ENCODE assay signal across 22 mouse cellular contexts in genomic region chr17:48564931-48565330, GRCm38 (mm10).
DNase-seq lines count a peak whose midpoint lies in the region; ATAC-seq lines count a peak whose summit lies in the region.
"Had no signal": no experiment of that assay in that cellular context is flagged by ENCODE, and none has a peak within 500 bp of the region (broad histone marks: within the 10 kb centered on the region; RNA-seq: fewer than 3 reads in every experiment).

No protein-coding gene starts in this region.

- intact Hi-C loops in left cerebral cortex, postnatal 36 days (cut with DNase I) = no loop called here

- DNase-seq in frontal cortex, postnatal 10 days (ENCODE audit: low spot score in 2 of 2) = no peak
- peak; percentile 45 to 59 for DNase-seq in layer of hippocampus, adult 18-20 months (ENCODE audit: low spot score in 2 of 2)
- DNase-seq in layer of hippocampus, postnatal 25 days (ENCODE audit: extremely low spot score in 1 of 2, low spot score in 1 of 2) = no peak
- DNase-seq in right cerebral cortex, adult 2 months (ENCODE audit: low spot score in 2 of 2) = peak; percentile 42 to 60
- no peak for DNase-seq in right cerebral cortex, postnatal 4 days
- DNase-seq in left cerebral cortex, postnatal 36 days (ENCODE audit: low spot score in 2 of 2) = peak; percentile 11 to 17
- DNase-seq in spleen, postnatal 14 days (ENCODE audit: low spot score in 2 of 2) = no peak
- DNase-seq: adrenal gland, postnatal 10 days; cerebellum, adult 11 months; cerebellum, adult 9-10 months; cerebellum, postnatal 36 days; gastrocnemius, postnatal 14 days; heart, postnatal 36 days; kidney, adult 2 months; liver, postnatal 0 days; thymus, postnatal 14 days had no signal

- ATAC-seq in frontal cortex, adult (ENCODE audit: low TSS enrichment) = peak; percentile 72
- ATAC-seq: forebrain, embryonic 14.5 days; hindbrain, postnatal 0 days; intestine, embryonic 15.5 days; liver, embryonic 12.5 days; liver, postnatal 0 days; midbrain, embryonic 13.5 days had no signal

Comparison
In these comparisons a context has a peak if more than half of its experiments do, and no peak if none do; other contexts are left out.
1. DNase-seq: peak in layer of hippocampus, adult 18-20 months (2 of 2), right cerebral cortex, adult 2 months (2 of 2) and left cerebral cortex, postnatal 36 days (2 of 2); none in frontal cortex, postnatal 10 days (0 of 2), layer of hippocampus, postnatal 25 days (0 of 2), right cerebral cortex, postnatal 4 days (single experiment) and spleen, postnatal 14 days (0 of 2).